Mouse (Mus musculus): ENCODE measurements around the gene Wfdc11.
"Not testable (repeated sequence)": the region's sequence is repeated elsewhere in the genome, so short reads cannot be mapped to it uniquely, and the experiment has no call there.

Gene Wfdc11

GRCm38 (mm10) chr2:164641129-164641528 is 32.8 kb downstream of the Wfdc11 start:
- DNase-seq (ENCODE audit: low spot score in 2 of 2) = no peak

DNA sequence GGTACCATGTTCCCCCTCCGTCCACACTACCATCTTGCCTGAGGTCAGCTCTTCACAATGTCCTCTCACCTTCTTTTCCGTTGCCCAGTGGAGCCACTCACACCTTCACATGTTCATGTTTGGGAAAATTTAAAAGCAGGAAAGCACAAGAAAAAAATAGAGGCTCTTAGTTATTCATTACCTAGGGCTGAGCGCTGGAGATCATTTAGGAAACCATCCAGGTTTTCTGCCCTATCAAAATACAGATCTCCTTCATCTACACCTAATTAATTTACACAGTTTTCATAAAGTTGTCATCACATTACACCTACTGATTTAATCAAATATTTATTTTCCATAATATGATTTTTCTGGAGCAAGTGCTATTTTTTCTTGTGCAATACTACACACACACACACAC is 35.2 kb downstream of the Wfdc11 start, which contains the start of gene Wfdc16:
TSS of gene Wfdc16 (minus strand) at position 101 of the 400 bp plus-strand sequence.
- no peak for DNase-seq (ENCODE audit: low spot score in 2 of 2)

DNA sequence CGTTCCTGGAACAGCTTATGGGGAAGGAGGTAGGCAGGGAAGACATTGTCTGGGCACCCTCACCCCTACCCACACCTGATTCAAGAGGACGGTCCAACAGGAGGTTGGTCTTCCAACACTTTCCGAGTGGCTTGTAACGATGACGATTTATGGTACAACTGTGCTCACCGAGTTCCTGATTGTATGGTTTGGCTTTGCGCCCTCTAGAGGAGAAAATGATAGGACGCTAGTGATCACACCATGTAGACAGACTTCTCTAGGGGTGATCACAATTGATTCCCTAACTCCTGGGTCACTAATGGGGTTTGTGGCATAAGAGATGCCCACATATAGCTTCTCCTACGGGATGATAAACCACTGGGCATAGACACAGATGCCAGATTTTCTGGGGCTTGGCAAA is 38.6 kb downstream of the Wfdc11 start:
- no peak for DNase-seq (ENCODE audit: low spot score in 2 of 2)

DNA sequence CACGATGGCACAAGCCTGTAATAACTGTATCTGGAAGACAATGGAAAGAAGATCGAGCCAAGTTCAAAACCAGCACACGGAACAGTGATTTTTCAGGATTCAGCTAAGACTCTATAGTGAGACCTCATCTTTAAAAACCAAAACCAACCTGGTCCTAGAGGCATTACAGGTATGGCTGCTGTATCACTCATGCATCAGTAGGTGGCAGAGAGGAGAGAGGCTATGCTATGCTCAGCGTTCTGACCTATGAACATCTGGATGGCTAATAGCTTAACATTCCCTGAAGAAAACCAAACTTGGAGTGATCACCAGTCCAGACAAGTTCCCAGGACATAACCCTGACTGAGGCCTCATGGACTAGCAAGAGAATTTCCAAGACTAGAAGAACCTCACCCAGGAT is 52.1 kb downstream of the Wfdc11 start:
- no peak for DNase-seq (ENCODE audit: low spot score in 2 of 2)

- no peak for DNase-seq (ENCODE audit: low spot score in 2 of 2)
These were observed 54.8 kb downstream of the Wfdc11 start for GRCm38 (mm10) chr2:164619050-164619449.

DNA sequence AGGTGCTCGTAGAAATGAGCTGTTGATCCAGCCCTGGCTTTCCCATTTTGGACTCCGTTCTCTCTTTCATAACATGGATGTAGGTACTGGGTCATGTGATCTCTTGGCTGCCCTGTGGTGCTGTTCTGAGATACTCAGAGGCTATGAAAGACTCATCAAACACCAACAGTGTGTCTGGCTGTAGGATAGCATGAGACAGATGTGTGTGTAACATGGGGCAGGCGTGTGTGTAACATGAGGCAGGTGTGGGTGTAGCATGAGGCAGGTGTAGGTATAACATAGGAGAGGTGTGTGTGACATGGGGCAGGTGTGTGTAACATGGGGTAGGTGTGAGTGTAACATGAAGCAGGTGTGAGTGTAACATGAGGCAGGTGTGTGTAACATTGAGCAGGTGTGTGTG is 58.5 kb downstream of the Wfdc11 start:
- no peak for DNase-seq (ENCODE audit: low spot score in 2 of 2)

GRCm38 (mm10) chr2:164613471-164613870 is 60.4 kb downstream of the Wfdc11 start, which contains the start of the genes Wfdc6b and Wfdc8:
TSS of gene Wfdc6b (plus strand) at chr2:164613522.
TSS of gene Wfdc8 (minus strand) at chr2:164613626.
- DNase-seq (ENCODE audit: low spot score in 2 of 2) = not testable (repeated sequence)

Measured in right cerebral cortex, postnatal 36 days (tissue).